Mouse (Mus musculus): Measurements from ENCODE around the gene Gmds.

Gmds gene

DNA sequence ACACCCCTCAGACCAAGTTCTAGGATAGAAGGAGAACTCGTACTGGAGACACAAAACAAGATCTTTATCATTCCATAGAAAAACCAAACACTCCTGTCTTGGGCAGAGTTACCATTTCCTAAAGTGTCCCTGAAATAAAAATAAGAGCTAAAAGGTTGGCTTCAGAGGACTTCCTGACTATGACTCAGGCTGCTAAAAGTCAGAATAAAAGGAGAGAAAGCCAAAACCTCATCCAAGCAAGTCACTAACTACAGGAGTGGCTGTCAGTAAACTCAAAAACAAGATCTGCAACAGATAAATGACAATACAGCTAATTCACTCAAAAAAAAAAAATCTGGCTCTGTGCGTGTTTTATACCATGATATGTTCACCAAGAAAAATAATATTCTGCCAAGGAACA is 69.3 kb downstream of the Gmds start:
- intact Hi-C loops (cut with DNase I): no loop called here

DNA sequence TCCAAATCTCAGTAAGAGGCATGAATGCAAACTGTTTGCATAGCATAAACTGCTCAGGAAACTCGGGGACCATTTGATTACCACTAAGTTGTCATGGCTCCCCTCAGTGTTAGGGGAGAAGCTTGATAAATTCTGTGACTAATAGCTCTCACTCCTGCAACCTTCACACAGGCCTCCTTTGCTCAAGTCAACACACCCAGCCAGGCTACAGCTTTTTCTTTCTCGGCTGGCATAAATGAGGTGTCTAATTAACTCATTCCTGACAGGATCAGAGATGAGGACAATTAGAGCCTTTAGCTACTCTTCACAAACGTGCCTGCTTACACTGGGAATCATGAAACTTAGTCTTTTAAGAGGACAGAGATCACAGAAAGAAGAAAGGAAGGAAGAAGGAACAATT is 70.3 kb downstream of the Gmds start:
- intact Hi-C loops (cut with DNase I): no loop called here

DNA sequence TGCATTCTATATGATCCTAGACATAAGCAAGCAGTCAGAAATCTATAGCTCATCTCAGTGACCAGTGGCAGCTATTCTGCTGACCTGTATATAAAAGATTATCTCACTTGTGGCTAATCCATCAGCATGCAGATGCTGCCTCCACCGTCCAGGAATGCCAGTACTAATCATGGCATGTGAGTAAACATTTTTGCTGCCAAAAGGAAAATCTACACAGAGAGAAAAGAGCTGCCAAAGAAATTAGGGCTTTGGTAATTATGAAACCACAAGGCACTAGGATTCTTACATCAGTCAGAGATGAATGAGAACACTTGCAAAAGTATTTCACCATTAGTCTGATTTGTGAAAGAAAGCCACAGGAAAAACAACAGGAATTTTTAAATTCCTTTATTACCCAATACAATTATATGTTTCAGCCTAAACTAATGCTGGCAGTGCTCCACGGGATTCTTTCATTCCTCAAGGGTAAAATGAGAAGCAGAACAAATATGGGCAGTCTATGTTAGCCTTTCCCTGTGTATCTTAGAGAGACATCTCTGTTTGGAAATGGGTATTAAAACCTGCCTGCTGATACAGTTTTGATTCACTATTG is 71.3 kb downstream of the Gmds start:
- intact Hi-C loops (cut with DNase I): no loop called here

DNA sequence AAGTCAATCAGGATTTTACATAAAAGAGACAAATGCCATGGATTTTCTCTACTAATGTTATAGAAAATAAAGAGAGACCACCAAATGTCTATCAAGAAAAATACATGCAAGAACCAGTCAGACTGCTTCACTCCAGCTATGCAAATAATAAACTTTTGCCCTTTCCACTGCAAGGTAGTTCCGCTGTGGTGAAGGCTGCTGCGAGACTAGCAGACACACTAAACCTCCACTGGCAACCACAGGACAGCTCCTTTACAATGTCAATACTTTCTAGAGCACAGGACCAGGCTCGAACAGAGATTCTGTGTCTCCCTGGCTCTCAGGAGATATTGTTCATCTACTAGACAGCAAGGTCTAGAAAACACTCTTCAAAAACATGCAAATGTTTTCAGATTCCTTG is 71.8 kb downstream of the Gmds start:
- intact Hi-C loops (cut with DNase I): no loop called here

DNA sequence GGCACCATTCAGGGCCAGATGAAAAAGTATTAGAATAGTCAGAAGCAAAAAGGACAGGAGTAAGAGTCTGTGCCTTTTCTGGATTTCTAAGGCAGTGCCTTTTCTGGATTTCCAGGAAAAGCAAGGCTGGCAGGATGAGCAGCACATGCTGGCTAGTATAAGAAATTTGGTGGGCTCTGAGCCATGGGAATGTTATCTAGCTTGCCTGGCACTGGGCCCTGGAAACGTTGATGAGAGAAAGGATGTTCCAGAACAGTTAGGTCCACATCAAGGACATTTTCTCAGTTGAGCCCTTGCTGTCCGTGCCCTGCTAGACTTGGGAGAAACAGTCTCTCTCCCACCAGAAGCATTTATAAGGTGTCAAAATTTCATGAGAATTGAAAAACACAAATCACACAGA is 82.4 kb downstream of the Gmds start:
- intact Hi-C loops (cut with DNase I): no loop called here

DNA sequence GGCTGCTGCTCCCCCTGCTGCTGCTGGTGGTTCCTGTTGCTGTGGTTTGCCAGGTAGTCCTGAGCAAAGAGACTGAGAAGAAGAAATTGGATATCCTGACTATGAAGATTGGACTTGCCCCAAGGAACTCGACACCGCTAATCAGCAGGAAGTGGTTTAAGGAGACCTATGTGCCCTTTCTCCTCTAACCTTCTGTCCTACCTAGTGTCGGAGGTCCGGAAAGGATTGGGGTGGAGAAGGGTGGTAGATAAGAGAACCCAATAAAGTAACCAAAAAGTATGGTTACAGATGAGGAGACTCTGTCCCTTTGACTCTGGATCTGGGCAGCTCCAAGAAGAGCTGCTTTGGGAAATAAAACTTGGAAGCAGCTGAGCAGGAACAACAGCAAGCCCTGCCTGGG is 86.3 kb downstream of the Gmds start:
- intact Hi-C loops (cut with DNase I): no loop called here

DNA sequence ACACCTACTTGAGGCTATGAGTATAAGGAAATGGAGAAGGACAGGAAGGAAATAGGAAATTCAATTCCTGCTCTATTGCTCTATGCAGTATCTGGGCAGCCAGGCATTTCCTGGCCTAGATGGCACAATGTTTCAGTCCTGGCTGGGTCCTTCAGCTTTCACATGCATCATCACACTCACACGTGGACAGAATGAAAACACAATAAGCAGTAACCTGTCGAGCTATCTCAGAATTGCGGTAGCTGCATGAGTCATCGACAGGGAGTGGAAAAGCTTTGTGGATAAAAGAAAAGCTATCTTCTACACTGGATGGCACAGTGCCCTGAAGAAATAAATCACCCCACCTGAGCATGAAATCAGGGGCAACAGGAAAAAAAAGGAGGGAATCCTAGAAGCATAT is 96.3 kb downstream of the Gmds start:
- intact Hi-C loops (cut with DNase I): no loop called here

DNA sequence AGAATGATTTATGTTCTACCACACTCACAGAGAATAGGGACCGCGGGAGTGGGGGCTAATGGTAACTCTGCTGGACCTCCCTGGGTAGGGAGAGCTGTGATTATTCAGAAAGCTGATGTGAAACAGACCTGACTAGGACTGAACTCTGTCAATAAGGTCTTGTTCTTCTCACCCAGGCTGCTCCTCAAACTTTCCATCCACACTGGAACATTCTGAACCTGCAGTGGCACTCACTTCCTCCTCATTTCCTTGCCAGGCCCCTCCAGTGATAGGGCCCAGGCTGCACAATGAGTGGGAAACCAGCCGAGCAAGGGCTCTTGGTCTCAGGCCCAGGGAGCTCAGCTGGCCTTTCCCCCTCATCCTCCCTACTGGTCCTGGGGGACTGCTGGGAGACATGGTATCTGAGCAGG is 102.3 kb downstream of the Gmds start:
- intact Hi-C loops (cut with DNase I): no loop called here

DNA sequence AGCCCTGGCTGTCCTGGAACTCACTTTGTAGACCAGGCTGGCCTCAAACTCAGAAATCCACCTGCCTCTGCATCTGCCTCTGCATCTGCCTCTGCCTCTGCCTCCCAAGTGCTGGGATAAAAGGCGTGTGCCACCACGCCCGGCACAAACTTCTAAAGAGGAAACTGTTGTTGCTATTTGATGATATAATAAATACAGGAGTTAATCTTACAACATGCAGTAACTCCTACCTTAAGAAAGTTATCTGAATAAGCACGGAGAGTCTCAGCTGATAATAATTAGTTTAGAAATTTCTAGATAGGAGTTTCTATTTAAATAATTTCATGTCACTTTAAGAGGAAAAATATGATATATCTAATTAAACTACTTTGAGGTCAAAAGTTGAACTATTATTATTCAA is 103.5 kb downstream of the Gmds start:
- intact Hi-C loops (cut with DNase I): no loop called here

DNA sequence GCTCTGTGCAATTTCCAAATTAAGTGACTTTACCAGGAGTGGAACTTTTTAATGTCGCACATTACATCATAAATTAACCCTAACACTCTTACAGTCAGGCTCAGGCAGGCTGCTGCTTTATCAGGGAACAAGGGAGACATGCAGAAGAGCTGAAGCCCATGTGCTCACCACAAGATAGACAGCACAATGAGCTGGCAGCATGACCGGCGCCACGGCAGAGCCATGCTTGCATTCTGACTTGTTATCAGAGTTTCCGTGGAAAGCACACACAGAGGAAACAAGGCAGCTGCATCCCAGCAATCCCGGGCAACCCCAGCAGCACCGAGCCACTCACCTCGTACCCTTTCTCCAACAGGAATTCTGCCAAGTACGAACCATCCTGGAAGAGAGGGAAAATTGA is 104.5 kb downstream of the Gmds start:
- intact Hi-C loops (cut with DNase I): no loop called here

DNA sequence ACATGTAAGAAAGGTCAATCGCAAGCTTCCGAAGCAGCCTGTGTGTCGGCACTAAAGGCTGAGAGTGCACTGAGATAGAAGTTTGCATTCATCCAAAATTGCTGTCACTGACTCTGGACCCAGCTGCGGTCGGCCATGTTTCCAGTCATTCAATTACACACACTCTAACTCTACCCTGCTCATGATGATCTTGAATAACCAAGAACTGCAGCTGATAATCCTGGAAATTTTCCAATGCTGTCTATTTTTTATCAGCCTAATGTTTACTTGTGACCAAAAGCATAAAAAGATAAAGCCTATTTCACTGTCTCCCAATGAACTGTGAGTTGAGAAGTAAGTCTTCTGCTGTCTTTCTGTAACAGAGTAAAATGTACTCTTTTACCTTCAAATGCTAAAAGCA is 106.1 kb downstream of the Gmds start:
- intact Hi-C loops (cut with DNase I): no loop called here

DNA sequence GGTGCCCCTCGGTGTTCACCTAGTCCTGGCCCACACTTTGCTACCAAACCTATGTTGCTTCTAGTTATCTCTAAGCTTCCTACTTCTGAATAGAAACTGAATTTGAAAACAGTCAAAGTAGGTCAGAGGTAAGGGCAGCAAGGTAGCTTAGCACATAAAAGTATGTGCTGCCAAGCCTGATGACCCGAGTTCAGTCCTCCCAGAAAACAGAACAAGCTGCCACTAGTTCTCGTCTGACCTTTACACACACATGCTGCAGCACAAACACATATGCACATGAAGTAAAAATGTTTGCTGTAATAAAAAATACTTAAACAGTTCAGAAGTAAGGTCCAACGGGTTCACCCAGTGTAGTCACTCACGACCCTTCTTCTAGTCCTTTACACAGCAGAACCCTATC is 106.6 kb downstream of the Gmds start:
- intact Hi-C loops (cut with DNase I): no loop called here

DNA sequence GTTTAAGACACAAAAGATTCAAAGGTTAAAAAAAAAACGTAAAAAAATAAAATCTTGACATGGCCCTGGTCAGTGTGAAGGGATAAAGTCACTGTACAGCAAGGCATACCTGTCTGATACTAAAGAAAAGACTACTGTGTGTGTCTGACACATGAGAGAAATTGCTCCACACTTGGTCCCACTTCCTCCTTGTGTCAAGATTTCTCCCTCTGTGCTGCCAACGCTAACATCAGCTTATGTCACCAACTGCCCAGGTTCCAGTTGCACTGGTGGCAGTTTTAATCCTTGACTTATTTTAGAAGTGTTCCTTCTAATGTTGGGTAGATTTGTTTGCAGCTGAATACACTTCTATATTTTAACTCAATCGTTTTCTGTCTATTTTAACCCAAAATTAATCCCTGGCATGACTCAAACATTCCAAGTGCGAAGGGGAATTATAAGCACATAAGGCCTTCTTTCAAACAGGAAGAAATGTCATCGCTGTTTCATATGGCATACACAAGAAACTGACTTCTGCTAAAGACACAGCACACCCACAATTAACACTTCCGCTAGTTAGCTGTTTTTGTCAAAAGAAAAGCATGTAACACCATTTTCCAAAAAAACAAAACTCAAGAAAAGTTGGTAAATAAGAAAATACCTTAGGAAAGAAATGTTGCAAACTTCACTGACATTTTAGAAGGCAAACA is 110.5 kb downstream of the Gmds start:
- intact Hi-C loops (cut with DNase I): no loop called here

DNA sequence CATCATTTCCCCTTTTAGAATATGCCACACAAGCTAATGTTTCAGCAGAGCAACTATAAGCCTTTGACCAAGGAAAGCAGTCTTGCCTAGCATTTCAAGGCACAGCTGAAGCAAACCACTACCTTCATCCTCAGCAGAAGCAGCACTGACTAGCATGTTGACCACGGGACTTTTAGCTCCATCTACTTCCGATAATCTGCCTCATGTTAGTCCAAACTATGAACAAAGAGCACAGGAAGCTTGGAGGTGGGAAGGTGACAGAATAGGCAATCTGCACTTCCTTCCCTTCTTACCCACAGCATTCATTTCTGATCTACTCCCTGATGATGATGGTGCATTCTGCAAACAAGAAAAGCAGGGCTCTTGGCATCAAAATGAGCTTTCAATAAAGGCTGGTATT is 120.9 kb downstream of the Gmds start:
- intact Hi-C loops (cut with DNase I): loop anchor here (10.0 kb wide), 2 partner anchors 77 to 277 kb away; no protein-coding TSS in a partner anchor

DNA sequence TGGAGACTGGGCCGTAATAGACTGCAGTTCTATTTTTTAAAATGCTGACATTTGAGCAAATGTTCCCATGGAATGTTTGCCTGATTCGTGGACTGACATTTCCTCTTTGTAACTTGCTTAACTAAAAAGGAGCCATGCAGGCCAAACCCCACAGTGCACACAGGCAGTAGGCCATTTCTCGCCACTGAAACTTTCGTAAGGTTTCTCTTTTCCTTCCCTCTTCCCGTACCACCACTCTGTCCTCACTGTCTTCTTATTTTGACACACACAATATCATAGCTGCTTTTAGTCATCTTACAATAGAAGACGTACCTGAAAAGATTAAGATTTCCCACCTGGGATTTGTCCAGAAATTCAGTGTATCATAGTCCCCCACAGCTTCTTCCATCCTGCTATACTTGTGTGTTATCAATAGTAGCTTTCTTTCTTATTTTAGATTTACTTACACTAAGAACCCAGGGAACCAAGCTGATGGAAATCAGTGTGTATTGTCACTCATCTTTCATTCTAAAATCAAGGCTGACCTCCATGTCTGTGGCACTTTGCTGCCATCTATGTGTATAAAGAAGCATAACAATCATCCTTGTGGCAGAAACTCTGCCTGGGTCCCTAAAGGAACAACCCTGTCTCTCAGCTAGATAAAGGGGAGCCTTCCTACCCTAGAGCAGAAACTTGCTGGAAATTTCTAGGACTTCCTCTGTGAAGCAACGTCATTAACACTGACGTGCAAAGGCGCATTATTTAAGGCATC is 124.7 kb downstream of the Gmds start:
- intact Hi-C loops (cut with DNase I): loop anchor here (2.0 to 10.0 kb wide), 4 partner anchors 81 to 413 kb away; no protein-coding TSS in a partner anchor

DNA sequence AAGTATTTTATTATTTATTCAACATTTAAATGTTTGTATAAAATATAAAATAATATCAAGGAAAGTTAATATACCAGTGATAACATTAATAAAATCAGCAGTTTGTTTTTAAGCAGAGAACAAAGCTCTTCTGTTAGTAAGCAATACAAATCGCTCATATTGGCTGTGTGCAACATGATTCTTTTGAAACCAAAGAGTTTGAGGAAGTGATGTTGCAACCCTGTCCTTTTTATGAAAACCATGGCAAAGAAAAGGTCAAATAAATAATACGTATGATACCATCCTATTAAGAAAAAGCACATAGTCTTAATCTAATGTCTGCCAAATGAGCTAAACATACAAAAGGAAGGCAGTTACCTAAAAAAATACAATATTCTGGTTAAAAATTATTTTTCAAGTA is 126.4 kb downstream of the Gmds start:
- intact Hi-C loops (cut with DNase I): loop anchor here (5.0 to 10.0 kb wide), 3 partner anchors 83 to 283 kb away; no protein-coding TSS in a partner anchor

DNA sequence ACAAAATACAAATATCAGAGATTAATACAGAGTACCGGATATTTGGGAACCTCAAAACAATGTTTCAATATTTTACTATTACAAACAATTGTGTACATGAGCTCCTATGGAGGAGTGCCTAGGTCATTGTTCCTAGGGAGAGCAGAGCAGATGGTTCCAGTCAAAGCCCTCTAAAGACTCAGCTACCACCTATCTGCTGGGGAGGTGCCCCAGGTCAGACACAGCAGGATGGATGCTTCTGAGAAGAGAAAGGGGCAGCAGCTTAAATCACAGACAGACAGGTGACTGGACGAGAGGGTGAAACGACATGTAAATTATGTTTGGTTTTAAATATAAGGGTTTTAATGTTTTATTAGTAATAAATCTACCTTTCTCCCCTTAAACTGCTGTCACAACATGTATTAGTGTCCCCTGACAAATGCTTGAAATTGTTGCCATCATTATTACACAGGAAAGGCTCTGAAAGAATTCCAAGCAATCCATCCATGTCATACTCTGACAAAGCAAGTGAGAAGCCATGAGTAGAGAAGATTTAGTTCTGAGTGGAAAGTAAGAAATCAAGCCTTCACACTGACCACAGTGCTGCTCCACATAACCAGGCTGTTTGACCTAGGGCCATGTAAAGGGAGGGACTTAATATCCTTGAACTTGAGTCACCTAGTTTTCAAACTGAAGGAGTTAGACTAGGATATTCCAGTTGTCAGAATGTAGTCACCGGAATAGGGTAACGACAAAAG is 131.2 kb downstream of the Gmds start:
- intact Hi-C loops (cut with DNase I): no loop called here

DNA sequence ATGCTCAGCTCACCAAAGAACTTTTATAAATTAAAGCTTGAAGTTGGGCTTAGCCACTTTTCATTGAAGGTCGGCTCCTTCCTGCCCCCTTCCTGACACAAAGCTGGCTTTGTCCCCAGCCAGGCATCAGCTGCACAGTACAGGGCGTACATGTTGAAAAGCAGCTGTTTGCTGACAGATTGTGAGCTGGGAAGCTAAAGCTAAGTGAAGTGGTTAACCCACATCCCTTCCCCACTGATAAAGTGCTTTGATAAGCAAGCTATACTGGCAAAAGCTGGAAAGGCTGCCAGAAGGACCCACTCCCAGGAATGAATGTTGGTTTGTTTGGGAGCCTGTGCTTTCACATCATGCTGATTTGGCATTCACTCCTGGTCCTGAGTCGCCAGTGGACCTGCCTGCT is 158.6 kb downstream of the Gmds start:
- intact Hi-C loops (cut with DNase I): no loop called here

DNA sequence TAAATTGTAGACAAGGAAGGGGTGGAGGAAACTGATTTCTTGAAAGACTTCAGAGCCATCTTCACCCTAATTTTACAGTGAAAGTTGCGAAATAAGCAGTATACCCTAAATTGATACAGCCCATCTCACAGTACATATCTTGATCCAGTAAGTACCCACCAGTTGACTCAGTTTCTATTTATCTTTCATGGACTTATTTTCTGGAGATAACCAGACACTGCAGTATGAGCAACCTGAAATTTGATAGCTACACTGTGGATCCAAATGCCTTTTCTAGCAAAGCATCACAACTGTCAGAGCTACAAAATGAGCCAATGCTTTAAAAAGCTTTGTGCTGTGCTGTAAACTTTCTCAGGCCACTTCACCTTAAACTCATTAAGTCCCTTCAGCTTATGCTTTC is 159.9 kb downstream of the Gmds start:
- intact Hi-C loops (cut with DNase I): no loop called here

DNA sequence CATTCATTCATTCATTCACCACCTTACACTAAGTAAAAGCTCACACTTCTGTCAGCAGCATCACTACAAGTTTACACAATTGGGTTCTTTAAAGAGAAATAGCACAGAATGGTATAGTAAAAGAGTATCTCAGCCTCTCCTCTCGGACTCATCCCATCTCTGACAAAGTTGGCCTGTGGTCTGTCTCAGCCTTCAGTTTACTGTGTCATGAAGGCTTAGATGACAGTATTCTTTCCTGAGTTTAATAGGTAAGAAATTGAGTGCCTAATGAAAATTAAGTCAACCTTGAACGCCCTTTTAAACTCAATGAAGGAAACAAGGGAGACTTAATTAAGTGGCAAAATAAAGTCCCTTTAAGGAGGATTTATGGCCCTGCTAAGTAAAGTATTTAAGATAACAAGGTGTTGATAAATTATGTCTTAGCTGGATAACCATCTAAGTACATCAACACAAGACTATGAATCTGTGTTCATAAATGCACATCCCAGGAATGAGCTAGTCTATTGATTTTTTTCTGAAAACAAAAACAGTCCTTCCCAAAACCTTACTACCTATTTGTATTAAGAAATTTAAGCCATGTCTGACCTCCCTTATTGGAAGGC is 160.6 kb downstream of the Gmds start:
- intact Hi-C loops (cut with DNase I): no loop called here

DNA sequence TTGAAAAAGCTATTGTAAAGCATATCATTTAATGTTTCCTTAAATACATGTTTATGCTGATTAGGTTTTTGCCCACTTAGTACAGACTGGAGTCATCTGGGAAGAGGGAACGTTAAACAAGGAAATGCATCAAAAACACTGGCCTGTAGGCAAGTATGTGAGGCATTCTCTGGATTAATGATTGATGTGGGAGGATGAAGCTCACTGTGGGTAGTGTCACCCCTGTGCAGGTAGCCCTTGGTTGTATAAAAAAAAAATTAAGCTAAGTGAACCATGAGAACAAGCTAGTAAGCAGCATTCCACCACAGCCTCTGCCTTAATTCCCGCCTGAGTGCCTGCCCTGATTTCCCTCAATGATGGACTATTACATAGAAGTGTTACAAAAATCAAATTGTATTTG is 163.5 kb downstream of the Gmds start:
- intact Hi-C loops (cut with DNase I): no loop called here

DNA sequence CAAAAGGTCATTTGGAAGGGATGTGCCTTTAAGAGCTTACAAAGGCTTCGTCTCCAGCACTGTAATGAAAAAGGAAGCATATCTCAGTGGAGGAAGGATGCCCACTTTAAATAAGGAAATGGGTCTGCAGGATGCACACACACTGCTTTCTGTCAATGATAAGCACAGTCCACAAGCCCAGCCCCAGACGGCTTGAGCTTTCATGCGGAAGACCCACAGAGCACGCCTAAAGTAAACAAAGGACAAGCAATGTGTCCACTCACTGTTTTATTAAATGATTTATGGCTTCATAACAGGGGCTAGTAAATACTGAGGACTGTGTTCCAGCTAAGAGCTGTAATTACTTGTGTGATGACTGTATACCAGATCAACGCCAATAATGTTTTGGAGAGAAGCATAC is 169.4 kb downstream of the Gmds start:
- intact Hi-C loops (cut with DNase I): no loop called here
